Mouse (Mus musculus) kidney, postnatal 25 days (tissue): ENCODE measurements at regions not wholly inside any gene's neighbourhood (a gene's known extent, or its start where the extent isn't known, plus 50 kb on each side); places are given as distances from the start of the nearest gene placed in this dataset.
"Not testable (repeated sequence)": the region's sequence is repeated elsewhere in the genome, so short reads cannot be mapped to it uniquely, and the experiment has no call there.

Experiments used
- DNase-seq, 2 experiments: peaks; one replicate each; pipeline ENCODE4 v3.0.0; 2021; ENCODE audit warnings: mixed read lengths in 2 of 2

GRCm38 (mm10) chr1:141716953-141717352, 1471.0 kb downstream of the Kcnt2 start:
- DNase-seq: no peak

GRCm38 (mm10) chr1:141717510-141717909, 1471.6 kb downstream of the Kcnt2 start:
- DNase-seq: no peak

- no peak for DNase-seq
These were observed 1495.3 kb downstream of the Kcnt2 start for GRCm38 (mm10) chr1:141741299-141741698.

- no peak for DNase-seq
These were observed 1530.1 kb downstream of the Kcnt2 start for GRCm38 (mm10) chr1:141776059-141776458.

GRCm38 (mm10) chr1:141783367-141783766, 1537.4 kb downstream of the Kcnt2 start:
- DNase-seq: no peak

DNA sequence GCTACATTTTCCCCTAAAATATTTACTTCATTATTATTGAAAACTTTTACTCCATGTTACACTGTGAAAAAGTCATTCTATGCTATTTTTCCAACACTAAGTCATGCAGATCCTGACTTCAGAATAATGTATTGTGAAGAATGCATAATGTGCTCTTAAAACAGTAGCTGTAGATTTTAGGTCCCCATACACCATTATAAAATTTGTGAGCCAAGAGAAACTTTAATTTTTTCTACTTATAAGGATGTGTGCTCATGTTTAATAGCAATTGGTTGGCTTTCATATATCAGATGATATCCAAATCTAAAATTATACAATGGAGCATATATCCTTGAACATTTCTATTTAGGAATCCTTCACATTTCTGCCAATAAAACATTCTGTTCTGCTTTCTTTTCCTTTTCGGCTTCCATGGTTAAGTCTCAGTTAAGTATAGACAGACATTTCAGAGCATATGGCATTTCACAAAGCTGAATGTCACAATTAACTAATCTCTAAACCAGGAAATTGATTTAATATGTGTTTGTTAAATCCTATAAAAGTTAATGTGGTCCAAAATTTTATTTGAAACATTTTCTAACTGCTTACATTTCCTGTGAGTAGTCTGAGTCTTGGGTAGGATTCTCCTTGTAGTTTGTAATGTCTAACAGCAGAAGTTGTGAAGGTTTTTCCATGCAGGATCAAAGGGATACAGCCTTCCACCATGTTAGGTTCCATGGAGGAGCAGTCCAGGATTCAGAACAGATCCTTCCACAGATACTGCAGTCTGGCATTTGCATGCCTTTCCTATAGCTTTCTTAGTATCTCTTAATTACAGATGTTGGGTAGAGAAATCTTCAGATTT, 1567.6 kb downstream of the Kcnt2 start:
- no peak for DNase-seq

- no peak for DNase-seq
These were observed 1585.5 kb downstream of the Kcnt2 start for GRCm38 (mm10) chr1:141831444-141831843.

DNA sequence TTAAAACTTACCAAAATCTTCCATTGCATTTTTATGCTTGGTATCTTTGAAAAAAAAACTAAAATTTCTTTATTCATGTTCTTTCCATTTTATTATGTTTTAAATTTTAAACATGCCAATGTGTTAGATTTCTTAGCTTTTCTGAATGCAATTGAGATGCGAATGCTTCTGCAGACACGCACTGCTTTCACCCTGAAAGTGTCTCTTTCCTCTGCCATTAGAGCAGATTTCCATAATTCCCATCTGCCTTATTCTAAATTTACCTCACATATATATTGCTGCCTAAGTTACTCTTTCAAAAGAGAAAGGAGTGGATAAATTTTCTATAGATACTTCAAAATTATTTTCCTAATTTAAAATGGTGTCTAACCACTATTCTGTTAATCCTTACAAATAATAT, 1596.6 kb downstream of the Kcnt2 start:
- DNase-seq: no peak

DNA sequence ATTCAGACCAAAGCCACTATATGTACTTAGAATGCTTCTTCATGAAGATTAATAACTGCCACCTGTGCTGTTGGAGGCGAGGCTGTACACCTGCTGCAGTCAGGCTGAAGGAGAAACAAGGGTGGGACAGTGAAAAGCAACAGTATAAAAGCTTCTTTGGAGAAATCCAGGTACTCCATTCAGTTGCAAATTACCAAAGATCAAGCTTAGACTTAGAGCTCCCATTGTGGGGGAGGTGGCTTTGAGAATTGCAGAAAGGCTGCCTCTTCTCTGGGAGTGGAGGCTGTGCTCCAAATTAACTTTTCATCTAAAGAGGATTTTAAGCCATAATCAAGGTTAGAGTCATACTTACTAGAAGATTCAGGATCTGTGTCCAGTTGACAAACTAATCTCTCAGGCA, 1607.9 kb downstream of the Kcnt2 start:
- DNase-seq: not testable (repeated sequence)

GRCm38 (mm10) chr1:141884356-141884755, 1638.4 kb downstream of the Kcnt2 start:
- no peak for DNase-seq

DNA sequence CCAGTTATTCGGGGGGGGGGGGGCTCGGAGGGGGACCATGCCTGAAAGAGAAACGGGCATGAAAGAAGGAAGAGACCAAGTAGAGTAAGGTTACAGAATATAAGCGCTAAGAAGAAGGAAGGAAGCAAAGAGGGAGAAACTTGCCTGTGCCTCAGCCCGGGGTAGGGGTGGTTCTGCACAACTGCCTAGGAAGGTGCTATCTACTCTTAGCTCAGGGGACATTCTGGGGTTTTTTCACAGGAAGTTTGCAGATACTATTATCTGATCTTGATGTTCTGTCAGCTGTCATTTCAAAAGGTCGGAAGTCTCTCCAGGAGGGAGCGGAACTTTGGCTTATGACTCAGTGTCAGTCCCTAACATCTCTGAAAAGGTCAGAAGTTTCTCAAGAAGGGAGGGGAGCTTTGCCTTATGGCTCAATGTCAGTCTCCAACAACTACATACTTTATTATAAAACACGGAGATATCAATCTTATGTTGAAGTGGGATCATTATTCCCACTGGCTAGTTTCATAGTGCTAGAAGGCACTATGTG, 1652.0 kb downstream of the Kcnt2 start:
- no peak for DNase-seq

DNA sequence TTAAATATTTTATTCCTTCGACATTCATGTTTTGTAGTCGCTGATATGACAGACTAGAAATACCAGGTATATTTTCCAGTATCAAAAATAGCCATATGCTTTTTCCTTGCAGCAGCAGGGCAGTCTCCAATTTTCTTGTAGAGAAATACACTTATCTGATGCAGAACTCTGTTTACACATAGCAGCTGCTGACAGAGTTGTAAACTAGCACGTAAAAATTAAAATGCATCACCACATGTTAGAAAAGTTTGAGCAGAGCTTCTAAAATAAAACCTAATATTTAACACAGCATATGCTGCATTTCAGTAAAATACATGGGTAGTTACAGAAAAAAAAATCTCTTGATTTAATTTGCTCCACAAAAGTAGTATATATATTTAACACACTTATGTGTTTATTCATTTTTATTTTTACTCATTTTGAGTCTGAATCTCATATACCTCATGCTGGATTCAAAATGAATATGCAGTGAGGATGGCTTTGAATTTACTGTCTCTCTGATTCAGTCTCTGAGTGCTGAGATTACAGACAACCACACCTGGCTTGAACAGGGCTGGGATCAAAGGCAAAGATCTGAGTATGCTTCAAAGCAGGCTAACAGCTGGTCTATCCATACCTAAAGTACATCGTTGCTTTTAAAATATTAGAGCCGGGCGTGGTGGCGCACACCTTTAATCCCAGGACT, 1665.9 kb downstream of the Kcnt2 start:
- no peak for DNase-seq

DNA sequence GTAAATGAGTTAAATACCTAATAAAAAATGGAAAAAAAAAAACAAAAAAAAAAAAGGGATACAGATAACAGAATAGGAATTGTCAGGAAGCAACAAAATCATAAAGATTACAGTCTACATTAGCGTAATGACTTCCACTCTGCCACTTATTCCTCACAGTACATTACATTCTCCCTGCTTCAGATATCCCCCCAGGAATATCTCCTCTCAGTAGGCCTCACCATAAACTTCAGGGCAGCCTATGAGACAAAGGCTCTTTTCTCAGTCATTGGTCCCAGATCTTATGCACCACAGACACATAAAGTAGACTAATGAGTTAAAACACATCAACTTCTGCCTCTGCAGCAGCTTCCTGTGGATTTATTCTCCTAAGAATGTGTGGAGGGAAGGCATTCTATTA, 1680.2 kb downstream of the Kcnt2 start:
- DNase-seq: no peak

DNA sequence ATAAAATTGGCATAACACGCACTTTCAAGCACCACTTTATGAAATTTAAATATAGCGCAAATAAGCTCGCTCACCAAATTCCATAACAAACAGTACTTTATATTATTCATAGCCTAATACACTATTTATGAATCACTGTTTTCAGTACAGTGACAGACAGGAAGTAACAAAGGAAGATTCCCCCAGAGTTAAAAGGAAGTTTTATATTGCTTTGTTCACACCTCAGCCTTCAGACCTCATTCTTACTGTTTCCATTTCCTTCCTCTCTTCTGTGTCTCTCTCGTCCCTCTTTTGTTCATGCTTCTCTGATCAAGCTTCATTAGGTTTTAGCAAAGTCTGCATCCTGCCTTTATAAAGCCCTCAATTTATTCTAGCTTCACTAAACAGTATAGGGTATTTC, 1680.8 kb downstream of the Kcnt2 start:
- no peak for DNase-seq

GRCm38 (mm10) chr1:141948055-141948454, 1692.4 kb upstream of the B3galt2 start:
- no peak for DNase-seq

DNA sequence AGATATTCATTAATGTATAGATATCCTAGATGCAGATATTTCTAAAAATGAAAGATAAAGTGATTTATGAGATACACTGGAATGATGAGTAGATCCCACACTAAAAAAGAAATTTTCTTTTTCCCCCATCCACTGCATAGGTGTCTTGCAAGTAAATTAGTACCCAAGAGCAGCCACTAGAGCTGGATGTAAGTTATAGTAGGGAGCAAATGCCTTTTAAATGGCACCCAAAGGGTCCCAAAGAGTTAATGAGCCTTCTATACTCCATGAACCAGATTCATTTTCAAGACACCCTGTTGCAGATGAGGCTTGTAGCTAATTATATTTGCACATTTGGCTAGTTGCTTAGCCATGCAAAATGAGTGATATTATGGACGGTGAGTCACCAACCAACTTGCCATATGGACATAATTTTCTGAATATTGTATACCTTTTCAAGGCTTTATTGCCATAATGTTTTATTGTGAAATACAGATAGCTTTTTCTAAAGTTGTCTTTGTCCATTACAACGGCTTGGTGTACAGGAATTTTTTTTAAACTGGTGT, 1686.1 kb upstream of the B3galt2 start:
- no peak for DNase-seq

- DNase-seq: peak in 1 of 2 experiments; percentile 59
These were observed 1678.7 kb upstream of the B3galt2 start for GRCm38 (mm10) chr1:141961743-141962142.

DNA sequence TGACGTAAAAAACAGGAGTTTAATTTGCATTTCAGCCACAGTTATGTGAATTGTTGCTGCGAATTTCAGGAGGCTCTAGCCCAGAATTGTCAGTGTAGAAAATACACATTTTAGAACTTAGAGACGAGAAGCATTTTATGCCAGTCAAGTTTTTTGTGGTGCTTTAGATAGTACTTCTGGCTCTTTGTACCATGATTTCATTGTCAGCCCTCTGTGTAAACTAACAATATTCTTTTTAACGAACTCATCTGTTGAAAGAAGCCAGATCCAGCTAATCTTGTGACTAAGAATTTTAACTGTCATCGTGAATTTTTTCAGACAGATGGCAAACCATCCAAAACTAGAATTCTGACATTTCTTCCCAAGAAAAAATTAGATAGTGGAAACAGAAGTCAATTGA, 1672.3 kb upstream of the B3galt2 start:
- no peak for DNase-seq

DNA sequence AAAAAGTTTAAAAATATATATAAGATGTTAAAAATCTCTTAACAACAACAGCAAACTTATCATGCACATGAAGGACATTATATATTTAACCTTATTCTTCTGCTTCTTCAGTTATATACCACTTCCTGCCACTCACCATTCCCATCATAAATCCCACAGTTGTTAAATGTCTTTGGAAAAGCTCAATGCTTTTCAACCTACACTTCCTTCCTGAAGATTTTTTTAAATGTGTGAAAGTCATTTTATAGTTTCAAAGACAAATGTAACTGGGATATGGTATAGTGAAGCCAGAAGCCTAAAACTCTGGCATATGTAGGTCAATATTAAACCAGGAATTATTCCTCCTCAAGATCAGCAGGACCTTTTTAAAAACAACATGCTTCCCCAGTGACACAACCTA, 1666.1 kb upstream of the B3galt2 start:
- no peak for DNase-seq

GRCm38 (mm10) chr1:141999769-142000168, 1640.7 kb upstream of the B3galt2 start:
- no peak for DNase-seq

DNA sequence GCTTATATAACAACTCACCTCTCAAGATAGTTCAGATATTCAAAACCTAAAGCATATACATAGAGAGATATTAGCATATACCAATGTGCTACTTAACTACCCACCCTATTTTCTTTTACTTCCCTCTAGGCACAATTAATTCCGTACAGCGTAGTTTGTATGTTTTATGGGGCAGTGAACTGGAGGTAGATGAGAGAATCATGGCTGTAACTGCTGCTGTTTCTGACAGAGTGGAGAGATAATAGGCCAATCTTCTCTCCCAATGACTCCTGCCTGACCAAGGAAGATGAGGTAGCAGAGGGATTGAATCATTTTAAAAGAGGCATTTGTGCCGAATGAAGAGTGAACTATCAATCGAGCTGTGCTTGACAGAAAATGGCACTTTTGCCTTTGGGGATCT, 1640.1 kb upstream of the B3galt2 start:
- DNase-seq: no peak

- no peak for DNase-seq
These were observed 1634.1 kb upstream of the B3galt2 start for GRCm38 (mm10) chr1:142006316-142006715.

DNA sequence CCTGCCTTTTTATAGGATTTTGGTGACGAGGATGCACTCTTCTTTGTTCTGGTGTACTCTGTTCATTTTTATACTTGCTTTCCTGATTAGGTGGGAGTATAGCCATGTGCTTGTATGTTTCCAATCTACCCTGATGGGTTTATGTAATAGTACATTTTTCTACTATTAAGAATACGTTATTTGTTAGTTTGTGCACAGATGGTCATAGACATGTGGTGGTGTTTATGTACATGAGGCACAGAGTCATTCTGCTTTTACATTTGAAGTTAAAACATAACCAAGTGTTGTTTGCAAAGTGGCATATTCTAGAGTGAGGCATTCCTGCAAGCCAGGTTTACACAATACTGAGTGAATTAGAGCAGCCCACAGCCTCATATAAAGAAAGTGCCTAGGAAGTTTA, 1597.7 kb upstream of the B3galt2 start:
- DNase-seq: no peak

DNA sequence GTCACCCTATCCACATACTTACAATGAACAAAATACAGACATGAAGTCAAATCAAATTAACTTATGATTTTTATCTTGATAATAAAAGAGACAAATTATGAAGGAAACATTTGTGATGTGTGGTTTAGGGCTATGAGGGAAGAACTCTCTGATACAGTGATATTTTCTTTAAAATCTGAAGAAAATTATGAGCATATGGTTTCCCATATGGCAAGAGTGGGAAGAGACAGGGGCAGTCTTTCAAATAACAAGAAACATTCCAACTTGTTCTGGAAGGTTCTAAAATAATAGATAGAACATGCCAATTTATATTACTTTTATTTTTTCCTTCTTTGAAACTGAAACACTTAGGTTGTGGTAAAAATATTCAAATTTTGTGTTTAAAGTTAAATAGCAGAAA, 1585.3 kb upstream of the B3galt2 start:
- DNase-seq: no peak
